Mouse (Mus musculus) liver, postnatal 0 days (tissue): ENCODE measurements around the gene Ctcf. TPM values are rescaled to one million over a fixed set of nuclear protein-coding genes. Genes with fewer than 3 reads are reported as not detected.

Experiments used
- ATAC-seq: fragments of 200-750 bp; cut with Nextera tagmentation; 2 replicates; pipeline ENCODE4 v1.8.0; 2017; ENCODE audit warnings: mild to moderate bottlenecking, moderate library complexity
- DNase-seq: peaks from one replicate; pipeline ENCODE4 v3.0.0-alpha.2; 2016
- H3K27ac ChIP-seq: fragments of 300-500 bp; sonication (generic); 2 replicates; pipeline ENCODE4 v1.5.1; 2014; ENCODE audit warnings: antibody characterized with exemption, moderate library complexity, mild to moderate bottlenecking, low read depth
- H3K27me3 ChIP-seq: fragments of 300-500 bp; sonication (generic); 2 replicates; pipeline ENCODE4 v1.6.1; 2014; ENCODE audit warnings: low read length, control low read depth, mixed read lengths; ENCODE audit not compliant: insufficient read depth
- H3K36me3 ChIP-seq: fragments of 300-500 bp; sonication (generic); replicated peaks from 2 replicates; pipeline ENCODE4 v1.6.1; 2014; ENCODE audit warnings: mild to moderate bottlenecking, control low read depth, low read length, moderate library complexity, mixed read lengths; ENCODE audit not compliant: insufficient read depth
- H3K4me1 ChIP-seq: fragments of 300-500 bp; sonication (generic); 2 replicates; pipeline ENCODE4 v1.6.1; 2014; ENCODE audit warnings: antibody characterized with exemption, mild to moderate bottlenecking, control low read depth; ENCODE audit not compliant: insufficient read depth
- H3K4me2 ChIP-seq: fragments of 300-500 bp; sonication (generic); 2 replicates; pipeline ENCODE4 v1.6.1; 2014; ENCODE audit warnings: low read depth, mild to moderate bottlenecking, low read length, moderate library complexity, mixed read lengths
- H3K4me3 ChIP-seq: fragments of 300-500 bp; sonication (generic); 2 replicates; pipeline ENCODE4 v1.5.1; 2014; ENCODE audit warnings: low read depth, low read length
- H3K9ac ChIP-seq: fragments of 300-500 bp; sonication (generic); replicated peaks from 2 replicates; pipeline ENCODE4 v1.6.1; 2014; ENCODE audit warnings: mild to moderate bottlenecking, moderate library complexity
- H3K9me3 ChIP-seq: fragments of 300-500 bp; sonication (generic); 2 replicates; pipeline ENCODE4 v1.6.1; 2016; ENCODE audit warnings: mild to moderate bottlenecking, control low read depth, low read length, mixed read lengths
- CTCF ChIP-seq: sonication (generic); IDR thresholded peaks from 2 replicates; pipeline ENCODE4 v1.5.1; 2016; ENCODE audit warnings: antibody characterized with exemption, low read depth
- EP300 ChIP-seq: IDR thresholded peaks from 2 replicates; pipeline ENCODE4 v1.6.1; 2016; ENCODE audit warnings: antibody characterized with exemption, low read depth, mild to moderate bottlenecking
- WGBS: fragments of 180-500 bp; shearing (Covaris S2); extraction: QIAGEN DNeasy Blood & Tissue Kit; methylation state at CpG from one replicate; pipeline ENCODE4 v1.1.7; 2014; ENCODE audit not compliant: insufficient replicate concordance; 5-methylcytosine and 5-hydroxymethylcytosine counted together
- polyA plus RNA-seq: library from polyadenylated mRNA; unstranded; fragments of >200 nt; fragmentation: Nextera tagmentation; extraction: Ambion mirVana; gene quantifications from 2 replicates; pipeline ENCODE4 v1.2.1, GENCODE M21; 2015

The Ctcf gene
- polyA plus RNA-seq, 1 experiment from 2014 or later, result 41.1 TPM

GRCm38 (mm10) chr8:105637601-105638041 is 1.3 kb downstream of the Ctcf start:
- ATAC-seq (no peak), DNase-seq (peak; percentile 17)

GRCm38 (mm10) chr8:105638510-105638909 is 2.1 kb downstream of the Ctcf start:
- Histone ChIP-seq H3K27me3 (no peaks in the 10 kb centered on the region), H3K36me3 (peaks cover 2% of the 10 kb centered on the region), H3K27ac (peak overlapping the region; percentile 100; the same call in 1 of the 2 replicates), H3K4me3 (peak overlapping the region; percentile 97), H3K4me1 (peaks cover 13% of the 10 kb centered on the region), H3K9me3 (no peaks in the 10 kb centered on the region), H3K9ac (0 out of 2 replicates have a peak overlapping the region, but pooled peaks have one; percentile 44), H3K4me2 (peak overlapping the region; percentile 84)
- DNase-seq (no peak), ATAC-seq (no peak)
- 68% methylated on average over 4 of the region's 4 CpGs for WGBS
- TF ChIP-seq CTCF, result no peak
- no peak for TF ChIP-seq EP300

More at GRCm38 (mm10) chr8:105637601-105638041, 1.3 kb downstream of the Ctcf start:
- peak overlapping the region; percentile 97 for H3K4me3 ChIP-seq
- peak overlapping the region; percentile 100 for H3K27ac ChIP-seq
- peaks cover 13% of the 10 kb centered on the region for H3K4me1 ChIP-seq
- peak overlapping the region; percentile 100 for H3K9ac ChIP-seq
- H3K9me3 ChIP-seq, result no peaks in the 10 kb centered on the region
- no peaks in the 10 kb centered on the region for H3K36me3 ChIP-seq
- no peaks in the 10 kb centered on the region for H3K27me3 ChIP-seq
- TF ChIP-seq CTCF (no peak), EP300 (no peak)
- peak overlapping the region; percentile 84 for H3K4me2 ChIP-seq
- WGBS, result 1% methylated on average over 11 of the region's 11 CpGs

- Histone ChIP-seq H3K27me3 (no peaks in the 10 kb centered on the region), H3K4me3 (no peak overlapping the region), H3K9ac (no peak overlapping the region), H3K36me3 (peaks cover 13% of the 10 kb centered on the region), H3K9me3 (no peaks in the 10 kb centered on the region), H3K4me1 (peaks cover 13% of the 10 kb centered on the region), H3K4me2 (no peak overlapping the region), H3K27ac (no peak overlapping the region)
- TF ChIP-seq CTCF, result no peak
- TF ChIP-seq EP300, result no peak
- ATAC-seq (no peak), DNase-seq (no peak)
- 72% methylated on average over 1 of the region's 1 CpGs for WGBS
Measured at GRCm38 (mm10) chr8:105639835-105640234, 3.5 kb downstream of the Ctcf start.

GRCm38 (mm10) chr8:105640511-105640910 is 4.1 kb downstream of the Ctcf start:
- Histone ChIP-seq H3K36me3 (peaks cover 19% of the 10 kb centered on the region), H3K9ac (no peak overlapping the region), H3K4me1 (peaks cover 13% of the 10 kb centered on the region), H3K4me2 (no peak overlapping the region), H3K9me3 (no peaks in the 10 kb centered on the region), H3K27ac (no peak overlapping the region), H3K27me3 (no peaks in the 10 kb centered on the region), H3K4me3 (no peak overlapping the region)
- TF ChIP-seq EP300 (no peak), CTCF (no peak)
- no peak for ATAC-seq
- WGBS, result 83% methylated on average over 2 of the region's 2 CpGs
- no peak for DNase-seq

- no peak overlapping the region for H3K27ac ChIP-seq
- no peak for ATAC-seq
- H3K9ac ChIP-seq, result no peak overlapping the region
- no peaks in the 10 kb centered on the region for H3K4me1 ChIP-seq
- H3K9me3 ChIP-seq, result no peaks in the 10 kb centered on the region
- 96% methylated on average over 1 of the region's 1 CpGs for WGBS
- TF ChIP-seq CTCF, result no peak
- no peak for TF ChIP-seq EP300
- H3K4me2 ChIP-seq, result no peak overlapping the region
- H3K36me3 ChIP-seq, result peaks cover 35% of the 10 kb centered on the region
- H3K4me3 ChIP-seq, result no peak overlapping the region
- no peaks in the 10 kb centered on the region for H3K27me3 ChIP-seq
- no peak for DNase-seq
Measured at GRCm38 (mm10) chr8:105645205-105645604, 8.8 kb downstream of the Ctcf start.

- Histone ChIP-seq H3K4me1 (no peaks in the 10 kb centered on the region; the same call in 1 of the 2 replicates), H3K36me3 (peaks cover 39% of the 10 kb centered on the region), H3K4me3 (no peak overlapping the region), H3K9ac (no peak overlapping the region), H3K9me3 (no peaks in the 10 kb centered on the region), H3K4me2 (no peak overlapping the region), H3K27me3 (no peaks in the 10 kb centered on the region), H3K27ac (no peak overlapping the region)
- TF ChIP-seq CTCF, result no peak
- no peak for TF ChIP-seq EP300
- no peak for ATAC-seq
- 100% methylated on average over 1 of the region's 1 CpGs for WGBS
- no peak for DNase-seq
Measured at GRCm38 (mm10) chr8:105648929-105649328, 12.6 kb downstream of the Ctcf start.

GRCm38 (mm10) chr8:105657641-105658040 is 21.3 kb downstream of the Ctcf start:
- TF ChIP-seq EP300 (no peak), CTCF (no peak)
- H3K27ac ChIP-seq, result no peak overlapping the region

More at GRCm38 (mm10) chr8:105657641-105658040, 21.3 kb downstream of the Ctcf start:
- H3K9ac ChIP-seq, result no peak overlapping the region
- no peaks in the 10 kb centered on the region for H3K27me3 ChIP-seq
- no peaks in the 10 kb centered on the region for H3K9me3 ChIP-seq
- H3K36me3 ChIP-seq, result peaks cover 17% of the 10 kb centered on the region
- ATAC-seq (no peak), DNase-seq (no peak)
- H3K4me2 ChIP-seq, result no peak overlapping the region
- no peak overlapping the region for H3K4me3 ChIP-seq
- H3K4me1 ChIP-seq, result no peaks in the 10 kb centered on the region
